Mouse (Mus musculus): ENCODE data around the gene Mrps18c.

DNA sequence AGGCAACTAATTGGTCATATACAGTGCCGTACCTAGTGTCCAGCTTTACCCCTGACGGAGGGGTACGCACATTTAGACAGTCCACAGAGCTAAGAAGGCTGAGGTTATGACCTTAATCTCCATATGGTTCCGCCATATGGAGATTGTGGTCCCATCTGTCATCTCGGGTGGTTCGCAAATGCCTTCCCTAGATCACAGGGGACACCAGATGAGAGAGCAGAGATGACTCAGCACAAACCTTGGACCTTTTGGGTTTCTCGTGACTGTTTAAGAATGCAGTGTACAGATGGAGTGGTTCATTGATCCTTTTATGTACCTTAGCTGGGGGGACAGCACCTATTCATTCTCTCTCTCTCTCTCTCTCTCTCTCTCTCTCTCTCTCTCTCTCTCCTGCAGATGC lies 45.0 kb upstream of the Mrps18c start:
- TF ChIP-seq POLR2A (IDR thresholded peaks at IDR 0.05; ENCODE audit: borderline replicate concordance, extremely low read depth, low read depth, low read length) (no peak), CTCF (IDR thresholded peaks at IDR 0.05; ENCODE audit: insufficient read depth, low read length) (no peak)
